Mouse (Mus musculus) retina, postnatal 7 days (tissue): ENCODE results near the gene Atp8a1.

Experiments used
- DNase-seq: peaks from one replicate; pipeline ENCODE4 v3.0.0-alpha.2; 2012; ENCODE audit warnings: low read depth, low spot score

Gene Atp8a1

DNA sequence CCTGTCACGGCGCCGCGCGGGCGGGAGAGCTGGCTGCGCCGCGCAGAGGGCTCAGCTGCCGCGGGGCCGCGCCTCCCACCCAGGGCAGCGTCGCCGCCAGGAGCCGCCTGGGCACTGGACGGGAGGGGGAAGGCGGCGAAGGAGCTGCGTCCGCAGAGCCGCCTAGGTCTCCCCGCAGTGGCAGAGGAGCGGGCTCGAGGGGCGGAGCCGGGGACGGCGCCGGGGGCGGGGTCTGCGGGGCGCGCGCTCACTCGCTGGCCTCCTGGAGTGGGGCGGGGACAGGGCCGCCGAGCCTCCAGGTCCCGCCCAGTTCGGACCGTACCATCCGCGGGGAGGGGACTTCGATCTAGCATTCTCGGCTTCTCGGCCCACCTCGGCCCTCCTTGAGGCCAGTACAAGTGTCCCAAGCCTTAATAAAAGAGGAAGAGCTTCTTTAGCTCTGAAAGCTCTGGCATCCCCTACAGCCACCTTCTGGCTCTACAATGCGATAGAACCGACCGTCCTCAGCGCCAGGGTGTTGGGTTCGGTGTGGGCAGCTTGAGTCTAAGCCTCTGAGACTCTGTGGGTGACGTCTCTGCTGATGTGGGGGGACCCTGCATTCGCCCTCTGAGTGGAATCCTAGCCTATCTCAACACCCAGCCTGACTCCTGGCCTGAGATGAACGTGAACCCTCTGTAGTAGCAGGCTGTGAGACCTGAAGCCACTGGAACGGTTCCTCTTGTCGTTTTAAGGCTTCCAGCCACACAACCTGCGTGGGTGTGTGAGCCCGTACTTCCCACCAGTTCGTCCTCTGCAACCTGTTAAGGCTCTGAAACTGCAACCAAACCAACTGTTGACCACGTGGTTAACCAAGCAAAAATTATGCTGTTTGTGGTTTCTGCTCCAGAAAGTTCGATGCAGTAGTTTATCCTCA, at the start of gene Atp8a1:
Gene Atp8a1 (minus strand): TSS at position 182 of the 913 bp plus-strand sequence.
- DNase-seq = peak; percentile 98

DNA sequence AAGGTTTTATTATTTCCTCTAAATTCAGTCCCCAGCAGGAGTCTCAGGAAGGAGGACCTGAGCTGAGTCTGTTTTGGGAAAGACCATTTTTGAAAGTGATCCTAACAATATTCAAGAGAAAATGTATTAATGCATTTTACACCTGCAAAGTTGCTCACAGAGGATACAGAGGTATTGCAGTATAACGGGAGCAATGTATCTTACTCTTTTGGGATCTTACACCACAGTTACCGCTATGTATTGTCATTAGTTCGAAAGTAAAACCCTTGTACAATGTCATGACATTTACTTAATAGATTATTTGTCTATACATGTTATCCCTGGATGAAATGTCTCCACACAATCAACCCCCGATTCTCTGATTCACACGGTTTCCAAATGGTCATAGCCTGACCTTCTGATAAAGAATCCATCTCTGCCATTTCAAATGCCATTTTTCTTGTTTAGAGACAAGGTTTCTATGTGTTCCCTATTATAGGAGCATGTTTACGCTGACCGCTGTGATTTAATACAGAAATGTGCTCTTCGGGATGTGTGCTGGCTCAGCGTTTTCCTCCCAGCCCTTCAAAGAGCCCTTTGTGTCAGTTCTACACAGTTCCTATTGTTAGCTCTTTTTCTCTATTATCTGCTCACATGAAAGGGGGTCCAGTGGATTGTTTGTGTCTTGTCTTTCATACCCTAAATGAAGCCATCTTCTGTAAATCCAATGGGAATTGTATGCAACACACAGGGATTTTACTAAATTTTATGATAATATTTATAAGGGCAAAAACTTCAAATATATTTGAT, 37.4 kb upstream of the Atp8a1 start:
- DNase-seq = no peak

DNA sequence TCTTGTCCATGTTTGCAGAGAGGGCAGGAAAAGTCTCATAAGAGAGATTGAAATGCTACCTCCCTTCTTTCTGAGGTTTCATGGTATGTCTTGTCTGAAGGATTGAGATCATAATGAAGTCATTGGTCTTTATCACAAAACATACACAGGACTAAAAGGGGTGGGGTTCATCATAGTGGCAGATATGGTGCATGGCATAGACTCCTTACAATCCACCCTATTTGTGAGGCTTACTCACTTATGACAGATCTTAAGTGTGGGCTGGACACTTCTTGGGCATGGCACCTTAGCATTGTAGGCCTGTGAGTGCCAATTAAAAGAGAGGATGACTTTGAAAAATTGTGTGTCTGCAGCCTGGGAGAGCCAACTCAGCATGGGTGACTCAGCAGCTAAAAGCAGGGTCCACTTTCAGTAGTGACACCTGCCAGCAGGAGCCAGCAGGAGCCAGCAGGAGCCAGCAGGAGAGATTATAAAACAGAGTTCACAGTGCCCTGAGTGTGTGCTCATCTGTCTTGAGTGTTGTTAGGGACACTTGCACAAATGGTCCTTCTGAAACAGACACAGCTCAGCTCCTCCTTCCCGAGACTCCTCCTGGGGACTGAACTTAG, 36.4 kb upstream of the Atp8a1 start:
- DNase-seq = no peak

DNA sequence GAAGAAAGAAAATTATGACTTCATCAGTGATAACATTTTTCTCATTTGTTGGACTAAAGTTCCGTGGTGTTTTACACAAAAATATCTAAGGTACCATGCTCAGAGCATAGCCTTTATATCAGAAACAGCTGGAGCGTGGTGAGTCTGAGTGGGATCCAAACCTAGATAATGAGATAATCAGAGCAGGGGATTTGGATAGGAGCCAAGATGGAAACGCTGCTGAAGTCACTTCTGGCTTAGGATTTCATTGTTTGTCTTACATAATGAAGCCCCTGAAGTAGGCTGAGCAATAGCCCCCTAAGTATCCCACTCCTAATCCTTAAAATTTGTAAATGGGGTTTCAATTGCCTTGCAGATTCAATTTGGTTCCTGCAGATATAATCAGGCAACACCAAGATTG, 24.2 kb upstream of the Atp8a1 start:
- peak; percentile 28 for DNase-seq

DNA sequence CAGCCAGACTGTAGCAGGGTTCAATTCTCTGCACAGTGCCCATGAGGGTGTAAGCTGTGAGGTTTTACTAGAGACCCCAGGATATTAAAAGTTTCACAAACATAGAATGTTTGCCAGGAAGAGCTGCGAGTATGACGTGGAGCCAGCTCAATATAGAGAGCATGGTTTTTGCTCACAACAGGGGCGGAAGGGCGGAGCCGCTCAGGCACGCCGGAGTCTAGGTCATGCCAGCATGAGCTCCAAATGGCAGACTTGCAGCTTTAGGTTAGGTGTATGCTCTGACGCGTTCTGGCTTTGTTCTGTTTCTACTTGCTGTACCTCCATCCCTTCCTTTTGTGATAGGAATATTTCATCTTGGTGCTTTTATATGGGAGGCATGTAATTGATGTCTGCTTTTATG, 19.0 kb upstream of the Atp8a1 start:
- no peak for DNase-seq

DNA sequence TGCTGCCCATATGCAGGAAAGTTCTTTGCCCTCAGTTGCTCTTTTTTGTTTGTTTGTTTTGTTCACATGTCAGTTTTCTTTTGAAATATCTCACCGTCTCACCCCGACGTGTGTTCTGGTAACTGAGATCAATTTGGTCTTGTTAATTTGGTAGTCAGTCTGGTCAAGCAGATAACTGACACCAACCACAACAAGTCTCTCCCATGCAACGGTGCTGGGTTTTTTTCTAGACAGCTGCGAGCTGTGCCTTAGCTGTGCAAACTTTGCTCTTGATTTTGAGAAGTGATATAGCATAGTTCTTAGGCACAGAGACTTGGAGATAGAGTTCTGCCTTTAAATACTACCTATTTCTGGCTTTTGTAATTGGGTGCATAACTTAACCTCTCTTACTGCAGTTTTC, 18.4 kb upstream of the Atp8a1 start:
- no peak for DNase-seq

DNA sequence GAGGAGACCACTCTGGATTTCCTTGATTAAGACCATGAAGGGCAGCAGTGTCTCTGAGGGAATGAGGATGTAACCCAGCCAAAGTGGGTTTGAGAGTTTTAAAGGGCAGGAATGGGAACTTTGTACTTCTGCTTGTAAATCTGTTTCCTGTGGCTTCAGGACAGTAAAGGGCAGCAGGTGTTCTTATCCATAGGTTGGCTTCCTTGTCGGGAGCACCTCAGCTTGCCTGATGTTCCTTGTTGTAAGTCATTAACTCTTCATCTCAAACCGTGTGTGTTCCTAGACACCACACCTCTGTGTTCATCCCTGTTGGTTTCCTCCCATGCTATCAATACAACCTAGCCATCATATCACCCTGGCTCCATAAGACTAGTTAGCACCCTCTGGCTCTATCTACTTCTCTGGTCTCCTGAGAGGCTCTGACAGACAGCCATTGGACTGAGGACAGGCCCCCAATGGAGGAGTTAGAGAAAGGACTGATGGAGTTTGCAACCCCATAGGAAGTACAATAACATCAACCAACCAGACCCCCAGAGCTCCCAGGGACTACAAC, 17.4 kb upstream of the Atp8a1 start:
- no peak for DNase-seq

DNA sequence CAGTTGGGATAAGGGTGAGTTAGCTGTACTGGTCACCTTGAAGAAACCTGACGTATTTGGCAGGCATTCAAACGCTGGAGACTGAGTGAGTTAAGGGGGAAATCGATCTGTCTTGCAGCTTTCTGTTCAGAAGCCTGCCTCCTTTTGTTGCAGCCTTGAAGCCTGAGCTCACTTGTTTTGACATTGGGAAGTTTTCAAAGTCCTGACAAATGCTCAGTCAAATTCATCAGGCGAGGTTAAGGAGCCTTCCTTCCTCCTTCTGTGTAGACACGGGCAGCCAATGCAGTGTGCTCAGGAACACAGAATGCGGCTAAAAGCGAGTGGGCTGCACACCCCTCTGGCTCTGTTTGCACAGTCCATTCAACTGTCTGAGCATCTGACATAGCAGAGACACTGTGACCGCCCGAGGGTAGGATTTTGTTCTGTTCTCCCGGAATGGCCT, 16.7 kb upstream of the Atp8a1 start:
- no peak for DNase-seq

DNA sequence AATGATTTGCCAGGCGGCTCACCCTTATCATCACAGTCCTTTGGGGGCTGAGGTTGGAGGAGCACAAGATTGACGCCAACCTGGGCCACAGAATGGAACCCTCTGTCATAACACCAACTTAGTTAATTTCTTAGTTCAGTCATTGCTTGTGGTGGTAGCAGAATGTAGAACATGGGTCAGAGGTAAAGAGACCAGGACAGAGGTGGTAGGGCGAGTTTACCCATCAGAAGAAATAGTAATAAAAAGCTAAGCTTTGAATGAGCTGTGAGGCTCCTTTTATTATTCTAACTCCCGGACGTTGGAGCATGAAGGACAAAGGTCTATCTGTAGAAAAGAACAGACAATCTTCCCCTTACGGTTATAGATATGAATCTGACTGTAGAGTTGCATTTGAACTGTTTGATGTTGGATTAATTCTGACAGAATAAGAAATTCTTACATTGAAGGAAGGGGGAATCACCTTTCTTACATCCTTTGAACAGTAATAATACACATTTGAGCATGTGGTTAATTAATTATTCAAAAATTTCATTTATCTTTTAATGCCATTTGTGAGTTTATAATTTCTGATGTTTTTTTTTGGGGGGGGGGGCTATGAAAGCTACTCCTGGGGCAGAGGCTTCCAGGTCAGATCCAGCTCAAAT, 7.9 kb upstream of the Atp8a1 start:
- no peak for DNase-seq

DNA sequence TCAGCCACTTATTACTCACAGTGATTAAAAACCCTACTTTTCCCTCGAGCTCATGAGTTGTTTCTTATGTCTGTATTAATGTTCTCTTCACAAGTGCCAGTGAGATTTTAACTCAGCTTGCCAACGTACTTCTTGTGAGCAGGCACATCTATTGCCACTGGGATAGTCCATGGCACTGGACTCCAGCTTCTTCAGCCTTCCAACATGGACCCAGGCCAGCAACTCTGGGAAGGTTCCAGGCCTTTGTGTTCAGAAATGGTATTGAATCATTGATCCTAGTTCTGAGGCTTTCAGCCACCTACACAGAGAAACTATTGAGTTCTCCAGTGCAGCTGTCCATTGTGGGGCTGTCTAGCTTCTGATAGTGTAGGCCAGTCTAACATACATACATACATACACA, 5.6 kb upstream of the Atp8a1 start:
- no peak for DNase-seq

DNA sequence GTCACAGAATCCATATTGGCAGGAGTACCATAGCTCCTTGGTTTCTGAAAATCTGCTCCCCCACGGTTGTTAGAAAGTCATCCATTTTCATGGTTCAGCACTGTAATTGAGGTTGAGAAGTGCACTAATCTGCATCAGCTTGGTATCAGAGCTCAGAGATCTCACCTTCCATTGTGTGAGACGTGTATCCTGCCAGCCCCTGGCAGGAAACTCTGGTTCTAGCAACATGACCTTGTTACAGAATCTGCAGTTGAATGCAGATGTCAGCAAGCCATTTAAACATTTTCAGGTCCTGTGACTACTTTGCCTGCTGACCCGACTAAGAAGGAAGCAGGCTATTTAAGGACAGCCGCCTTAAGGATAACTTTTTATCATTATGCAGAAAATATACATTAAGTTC, 2.2 kb upstream of the Atp8a1 start:
- no peak for DNase-seq

DNA sequence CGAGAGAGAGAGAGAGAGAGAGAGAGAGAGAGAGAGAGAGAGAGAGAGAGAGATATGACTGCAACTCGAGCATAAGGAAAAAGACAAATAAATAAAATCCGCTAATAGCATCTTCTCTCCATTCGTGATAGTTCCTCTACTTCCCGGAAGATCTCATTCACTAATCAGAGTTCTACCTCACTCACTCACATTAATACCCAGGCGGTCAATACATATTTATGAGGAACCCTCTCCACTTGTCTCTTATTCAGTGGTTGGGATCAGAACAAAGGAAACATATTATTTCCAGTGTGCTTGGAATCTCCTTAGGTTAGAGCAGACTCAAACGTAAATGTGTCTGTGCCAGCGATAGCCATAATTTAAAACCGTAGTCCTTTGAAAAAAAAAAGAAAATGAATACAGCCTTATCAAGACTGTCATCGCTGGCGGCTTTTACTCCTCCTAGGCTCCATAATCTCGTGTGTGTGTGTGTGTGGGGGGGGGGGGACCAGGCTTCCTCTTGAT, 1.3 kb upstream of the Atp8a1 start:
- DNase-seq = no peak

DNA sequence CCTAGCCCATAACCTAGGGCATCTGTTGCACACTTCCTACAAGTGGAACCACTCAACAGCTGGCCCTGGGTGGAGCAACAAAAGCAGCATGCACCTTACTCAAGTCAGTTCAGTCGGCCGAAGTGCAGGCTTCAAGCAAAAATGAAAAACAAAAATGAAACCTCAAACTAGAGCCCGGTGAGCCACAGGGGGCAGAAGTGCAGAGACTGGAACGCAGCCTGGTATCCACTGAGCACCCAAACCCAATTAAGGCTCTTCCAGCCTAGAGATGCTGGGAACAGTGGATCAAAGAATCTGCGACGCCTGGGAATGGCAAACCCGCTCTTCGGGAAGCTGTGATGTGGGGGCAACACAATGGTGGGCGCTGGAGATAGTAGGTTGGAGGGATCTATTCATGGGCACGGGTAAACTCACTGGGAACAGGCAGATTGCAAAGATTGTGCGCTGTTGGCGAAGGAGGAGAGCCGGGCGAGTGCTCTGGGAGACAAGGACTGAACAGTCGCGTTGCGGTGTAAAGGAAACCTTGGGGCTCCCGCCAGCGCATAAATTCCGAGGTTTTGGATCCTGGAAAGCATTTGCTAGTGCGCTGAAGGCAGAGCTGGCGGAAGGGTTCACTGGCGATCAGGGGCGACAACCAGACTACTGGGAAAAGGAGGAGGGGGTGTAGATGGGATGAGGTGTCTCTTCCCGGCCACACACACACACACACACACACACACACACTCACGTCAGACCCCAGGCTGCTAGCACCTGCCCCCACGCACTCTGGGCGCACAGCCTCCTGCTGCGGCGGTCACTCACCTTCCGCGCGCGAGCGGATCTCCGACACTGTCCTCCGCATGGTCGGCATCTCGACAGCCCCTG, 641 bp downstream of the Atp8a1 start:
- DNase-seq = peak; percentile 21

DNA sequence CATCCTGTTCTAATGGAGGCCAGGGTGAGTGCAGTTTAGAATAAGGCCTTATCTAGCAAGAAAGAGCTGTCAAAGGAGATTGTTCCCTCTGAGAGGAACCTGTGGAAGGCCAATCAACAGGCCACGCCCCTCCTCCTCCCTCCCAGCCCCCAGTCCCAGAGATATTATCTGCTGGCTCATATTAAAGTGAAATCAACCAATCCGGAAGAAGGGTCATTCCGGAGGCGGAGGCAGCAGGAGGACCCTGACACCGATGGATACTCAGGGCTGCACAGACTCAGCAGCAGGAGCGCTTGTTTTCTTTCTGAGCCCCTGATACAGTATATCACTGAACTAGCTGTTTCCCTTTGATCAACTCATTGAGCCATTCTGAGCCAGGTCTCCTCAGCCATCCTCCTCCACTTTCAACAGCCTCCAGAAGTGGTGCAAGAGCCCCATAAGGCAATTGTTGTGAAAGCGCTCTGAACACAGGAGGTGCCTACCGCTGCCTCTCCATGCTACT, 2.0 kb downstream of the Atp8a1 start:
- peak; percentile 28 for DNase-seq

DNA sequence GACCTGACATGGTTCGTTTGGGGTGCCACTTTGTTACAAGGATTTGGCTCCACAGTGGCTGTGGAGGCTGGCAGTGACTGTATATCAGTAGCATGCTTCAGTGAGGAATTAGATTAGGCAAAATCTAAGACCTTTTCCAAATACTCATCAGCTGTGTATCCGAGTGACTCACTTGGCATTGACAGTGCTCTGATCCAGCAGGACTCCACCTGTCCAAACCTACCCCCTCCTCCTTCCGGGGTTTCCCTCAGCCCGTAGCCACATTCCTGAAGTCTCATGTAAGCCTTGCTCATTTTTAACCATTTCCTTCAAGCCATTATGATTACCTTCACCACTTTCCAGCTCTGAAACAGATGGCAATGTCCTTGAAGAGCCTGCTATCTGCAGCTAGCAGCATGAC, 3.2 kb downstream of the Atp8a1 start:
- no peak for DNase-seq

DNA sequence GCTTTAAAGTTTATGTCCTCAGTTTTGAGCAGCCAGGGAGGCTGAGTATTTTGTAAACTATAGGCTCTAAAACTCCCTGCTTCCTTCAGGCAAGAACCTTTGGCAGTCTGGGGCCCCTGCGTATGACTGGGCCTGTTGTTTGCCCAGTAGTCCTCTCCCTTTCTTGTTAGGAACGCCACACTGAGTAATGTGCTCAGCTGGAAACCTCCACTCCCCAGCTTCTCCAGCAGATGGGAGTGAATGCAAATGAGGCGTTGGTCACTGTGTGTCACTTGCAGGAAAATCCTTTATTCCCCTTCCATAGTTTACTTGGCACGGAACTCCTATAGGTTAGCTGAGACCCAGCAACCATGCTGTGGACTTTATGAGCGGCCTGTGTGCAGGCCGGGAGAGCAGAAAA, 4.9 kb downstream of the Atp8a1 start:
- DNase-seq = no peak

DNA sequence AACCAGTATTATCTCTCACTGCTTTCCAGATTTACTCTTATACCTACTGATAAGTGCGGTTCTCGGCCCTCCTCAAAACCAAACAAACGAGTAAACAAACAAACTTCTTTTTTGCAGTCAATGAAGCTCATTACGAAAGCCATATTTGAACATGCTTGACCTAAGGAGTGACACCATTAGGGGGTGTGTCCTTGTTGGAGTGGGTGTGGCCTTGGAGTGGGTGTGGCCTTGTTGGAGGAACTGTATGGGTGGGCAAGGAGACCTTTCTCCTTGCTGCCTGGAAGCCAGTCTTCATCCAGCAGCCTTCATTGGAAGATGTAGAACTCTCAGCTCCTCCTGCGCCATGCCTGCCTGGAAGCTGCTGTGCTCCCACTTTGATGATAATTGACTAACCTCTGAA, 13.4 kb downstream of the Atp8a1 start:
- no peak for DNase-seq

DNA sequence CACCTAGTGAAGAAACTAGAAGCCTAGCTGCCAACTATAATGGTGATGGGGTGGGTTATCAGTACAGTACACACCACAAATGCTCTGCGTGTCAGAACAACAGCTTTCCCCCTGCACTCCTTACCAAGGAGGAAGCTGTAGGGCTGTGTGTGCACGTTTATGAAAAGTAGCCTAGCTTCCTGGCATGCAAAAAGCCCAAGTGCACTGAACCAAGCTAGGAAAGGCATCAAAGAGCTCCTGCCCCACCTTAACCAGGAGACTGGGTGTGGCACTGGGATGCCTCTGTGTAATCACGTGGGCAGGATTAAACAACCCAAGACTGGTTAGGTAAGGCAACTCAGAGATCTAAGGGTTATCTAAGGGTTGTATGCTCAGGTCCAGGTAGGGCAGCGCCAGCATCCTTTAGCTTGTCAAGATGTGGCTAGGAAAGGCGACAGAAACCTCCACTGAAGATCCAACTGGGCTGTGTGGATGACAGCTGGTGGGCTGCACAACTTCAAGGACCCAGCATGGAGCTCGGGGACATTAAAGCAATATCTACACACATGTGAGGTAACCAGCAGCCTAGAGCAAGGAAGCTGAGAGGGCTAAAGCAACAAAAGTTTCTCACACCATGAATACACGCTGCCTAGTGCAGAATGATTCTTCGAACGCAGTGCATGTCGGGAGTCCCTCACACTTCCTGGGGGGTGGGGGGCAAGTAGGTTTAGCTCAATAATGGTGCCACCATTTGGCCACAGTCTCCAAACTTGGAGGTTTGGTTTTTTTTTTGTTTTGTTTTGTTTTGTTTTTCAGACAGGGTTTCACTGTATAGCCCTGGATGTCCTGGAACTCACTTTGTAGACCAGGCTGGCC, 15.7 kb downstream of the Atp8a1 start:
- no peak for DNase-seq

DNA sequence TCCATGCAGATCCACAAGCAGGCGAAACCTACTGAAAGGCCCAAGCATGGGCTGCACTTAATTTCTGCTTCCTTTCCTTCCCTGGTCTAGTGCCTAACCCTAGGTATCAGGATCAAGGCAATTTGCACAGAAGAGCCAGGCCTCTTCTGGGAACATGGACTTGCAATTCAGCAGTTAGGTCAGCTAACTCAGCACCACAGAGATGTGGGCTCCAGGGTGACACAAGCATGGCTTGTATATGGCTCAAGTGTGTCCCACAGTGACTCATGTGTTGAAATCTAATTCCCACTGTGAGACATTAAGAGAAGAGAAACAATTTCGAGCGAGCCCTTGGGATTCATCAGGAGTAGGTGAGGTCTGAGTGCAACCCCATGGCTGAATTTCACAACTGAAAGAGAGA, 18.9 kb downstream of the Atp8a1 start:
- DNase-seq = no peak
